Mouse (Mus musculus) lung, adult 2 months (tissue): ENCODE results near the gene C1galt1.

ENCODE experiments used
- CTCF ChIP-seq: fragments of 200-500 bp; IDR thresholded peaks from 2 replicates; pipeline ENCODE4 v1.5.1; 2011; ENCODE audit warnings: mild to moderate bottlenecking, low read length, control low read depth; ENCODE audit not compliant: insufficient read depth
- POLR2A ChIP-seq: fragments of 200-500 bp; IDR thresholded peaks from 2 replicates; pipeline ENCODE4 v1.6.1; 2011; ENCODE audit warnings: low read depth, mild to moderate bottlenecking, control low read depth, low read length, borderline replicate concordance; ENCODE audit errors: extremely low read depth

DNA sequence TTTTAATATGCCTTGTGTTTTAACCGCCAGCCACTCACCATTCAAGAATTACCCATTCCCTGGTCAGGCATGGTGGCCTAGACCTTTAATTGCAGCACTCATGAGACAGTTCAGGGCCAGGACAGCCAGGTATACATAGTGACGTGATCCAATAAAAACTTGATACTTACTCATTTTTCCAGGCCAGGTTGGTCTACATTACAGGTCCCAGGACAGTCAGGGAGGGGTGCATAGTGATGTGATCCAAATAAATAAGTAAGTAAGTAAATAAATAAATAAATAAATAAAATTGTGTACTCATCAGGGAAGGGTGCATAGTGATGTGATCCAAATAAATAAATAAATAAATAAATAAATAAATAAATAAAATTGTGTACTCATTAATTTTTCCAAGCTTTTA, 6.4 kb downstream of the C1galt1 start:
- TF ChIP-seq CTCF (no peak), POLR2A (no peak)
